Mouse (Mus musculus) cerebellum, postnatal 14 days (tissue): Measurements from ENCODE around the gene Nt5m.

Experiments used
- DNase-seq, 2 experiments: peaks; one replicate each; pipeline ENCODE4 v3.0.0; 2021; ENCODE audit warnings: mixed read lengths in 2 of 2

Gene Nt5m

GRCm38 (mm10) chr11:59839459-59840126 is 346 bp downstream of the Nt5m start, which contains the start of gene Cops3:
Gene Cops3, minus strand, starts transcription at chr11:59839838.
- DNase-seq: peak; percentile 96 to 97

DNA sequence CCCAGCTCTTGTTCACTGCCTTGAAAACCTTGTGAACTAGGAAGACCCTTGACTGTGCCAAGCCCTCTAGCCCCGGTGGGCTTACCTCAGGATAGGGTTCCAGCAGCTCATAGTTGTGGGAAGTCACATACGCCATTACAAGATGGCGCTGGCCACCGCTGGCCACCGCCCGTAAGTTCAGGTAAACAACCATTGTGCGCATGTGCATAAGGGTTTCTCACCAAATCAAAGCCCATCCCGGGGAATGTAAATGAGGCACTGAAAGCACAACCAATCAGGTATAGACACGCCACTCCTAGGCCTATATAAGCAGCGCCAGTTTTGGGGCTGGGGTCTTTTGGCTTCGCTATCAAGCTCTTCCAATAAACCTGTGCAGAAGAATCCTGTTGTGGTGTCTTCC is 7.1 kb downstream of the Nt5m start:
- DNase-seq: no peak

DNA sequence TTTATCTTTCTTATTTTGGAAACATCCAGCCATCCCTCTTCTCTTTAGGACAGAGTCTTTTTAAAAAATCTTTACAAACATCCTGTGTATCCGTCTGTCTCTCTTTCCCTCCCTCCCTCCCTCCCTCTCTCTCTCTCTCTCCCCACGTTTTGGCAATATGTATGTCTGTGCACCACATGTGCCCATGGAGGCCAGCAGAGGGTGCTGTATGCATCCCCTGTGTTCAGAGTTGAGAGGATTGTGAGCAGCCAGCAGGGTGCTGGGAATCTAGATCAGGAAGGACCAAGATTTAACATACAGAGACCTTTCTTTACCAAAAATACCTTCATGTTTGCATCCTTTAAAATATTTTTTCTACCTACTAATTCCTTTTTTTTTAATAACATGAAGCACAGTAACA is 7.9 kb downstream of the Nt5m start:
- peak; percentile 68 to 73 for DNase-seq

GRCm38 (mm10) chr11:59847891-59848884 is 8.9 kb downstream of the Nt5m start:
- peak; percentile 85 for DNase-seq

- no peak for DNase-seq
Measured at GRCm38 (mm10) chr11:59852865-59853264, 13.6 kb downstream of the Nt5m start.

GRCm38 (mm10) chr11:59860467-59860866 is 21.2 kb downstream of the Nt5m start:
- no peak for DNase-seq

GRCm38 (mm10) chr11:59864316-59864715 is 25.1 kb downstream of the Nt5m start:
- DNase-seq: no peak

DNA sequence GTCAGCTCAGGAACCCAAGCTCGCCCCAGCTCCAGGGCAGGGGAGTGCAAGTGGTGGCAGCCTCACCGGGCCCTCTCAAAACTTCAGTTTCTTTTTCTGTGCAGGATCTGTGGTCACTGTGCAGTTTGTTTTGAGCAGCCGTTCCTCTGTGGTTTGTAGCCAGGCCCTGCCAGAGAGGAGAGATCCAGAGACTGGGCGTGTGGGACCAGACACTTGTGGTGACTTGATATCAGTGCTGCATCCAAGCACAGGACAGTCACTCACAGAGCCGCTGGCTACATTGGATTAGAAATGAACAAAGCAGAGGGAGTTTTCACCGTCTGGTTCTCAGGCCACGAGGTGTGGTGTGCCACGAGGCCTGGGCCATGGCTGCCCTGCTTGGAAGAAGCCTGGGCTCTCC is 32.9 kb downstream of the Nt5m start:
- no peak for DNase-seq

DNA sequence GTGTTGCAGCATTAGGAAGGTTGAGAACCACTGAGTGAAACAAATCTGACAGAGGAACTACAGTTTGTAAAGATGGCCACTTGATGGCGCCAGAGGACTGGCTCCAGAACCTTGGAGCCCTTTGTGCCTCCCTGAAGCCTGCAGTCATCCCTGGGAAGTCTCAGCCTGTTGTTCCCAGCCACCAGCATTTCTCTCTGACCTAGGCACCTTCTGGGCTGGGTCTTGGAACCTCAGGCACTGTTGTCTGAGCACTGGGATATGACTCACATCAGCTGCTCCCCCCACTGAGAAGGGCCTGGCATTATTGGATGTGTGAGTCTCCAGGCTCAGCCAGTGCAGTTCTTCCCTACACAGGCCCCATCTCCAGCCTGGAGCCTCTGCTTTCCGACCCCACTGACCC is 40.8 kb downstream of the Nt5m start:
- DNase-seq: peak; percentile 89 to 92

GRCm38 (mm10) chr11:59885217-59885986 is 46.2 kb downstream of the Nt5m start:
- DNase-seq: no peak

DNA sequence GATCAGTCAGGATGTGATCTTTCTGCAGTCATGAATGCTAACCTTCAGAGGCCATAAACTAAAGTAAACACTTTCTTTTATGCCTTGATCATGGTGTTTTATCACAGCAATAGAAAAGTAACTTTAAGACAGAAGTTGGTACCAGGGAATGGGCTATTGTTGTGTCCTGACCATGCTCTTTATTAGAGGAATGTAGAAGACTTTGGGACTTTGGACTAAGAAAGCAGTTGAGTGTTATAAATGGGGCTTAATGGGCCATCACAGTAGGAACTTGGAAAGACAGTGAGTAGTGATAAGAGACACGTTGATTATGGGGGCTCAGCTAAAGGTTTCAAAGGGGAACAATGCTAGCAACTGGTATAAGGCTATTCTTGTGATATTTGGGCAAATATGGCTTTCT is 47.7 kb downstream of the Nt5m start:
- DNase-seq: no peak

DNA sequence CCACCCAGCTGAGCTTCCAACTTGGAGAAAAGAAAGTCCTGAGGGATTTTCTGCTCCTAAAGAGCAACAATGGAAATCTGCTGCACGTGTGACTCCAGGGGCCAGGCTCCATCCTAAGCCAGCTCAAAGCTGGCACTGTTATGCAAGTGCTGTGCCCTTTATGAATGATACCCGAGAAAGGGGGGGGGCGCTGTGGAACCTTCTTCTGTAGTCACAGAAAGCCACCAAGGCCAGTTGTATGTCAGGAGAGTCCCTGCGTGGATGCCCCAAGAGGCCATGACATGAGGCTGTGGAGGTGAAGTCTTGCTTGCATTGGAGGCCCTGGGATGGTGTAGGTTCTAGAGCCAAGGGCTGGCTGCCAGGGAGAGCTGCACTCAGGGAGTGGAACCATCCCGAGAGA is 48.9 kb downstream of the Nt5m start:
- peak in 1 of 2 experiments; percentile 34 for DNase-seq

DNA sequence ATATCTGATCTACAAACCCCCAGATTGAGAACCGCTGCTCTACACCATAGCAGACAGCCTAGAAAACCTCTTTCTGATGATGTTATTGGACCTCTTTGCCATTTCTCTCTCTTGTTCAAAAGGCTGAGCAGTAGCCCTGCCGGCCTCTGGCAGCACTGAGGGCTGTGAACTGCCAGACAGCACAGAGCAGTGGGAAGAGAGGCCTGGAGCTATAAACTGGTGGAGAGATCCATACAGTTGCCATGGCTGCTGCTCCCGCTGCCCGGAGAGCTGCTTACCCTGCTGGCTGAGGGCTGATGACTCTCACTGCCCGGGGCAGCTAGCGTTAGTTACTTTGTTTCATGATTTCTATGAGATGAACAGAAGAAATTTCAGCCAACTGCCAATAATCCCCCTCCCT is 52.6 kb downstream of the Nt5m start:
- peak in 1 of 2 experiments; percentile 29 for DNase-seq

DNA sequence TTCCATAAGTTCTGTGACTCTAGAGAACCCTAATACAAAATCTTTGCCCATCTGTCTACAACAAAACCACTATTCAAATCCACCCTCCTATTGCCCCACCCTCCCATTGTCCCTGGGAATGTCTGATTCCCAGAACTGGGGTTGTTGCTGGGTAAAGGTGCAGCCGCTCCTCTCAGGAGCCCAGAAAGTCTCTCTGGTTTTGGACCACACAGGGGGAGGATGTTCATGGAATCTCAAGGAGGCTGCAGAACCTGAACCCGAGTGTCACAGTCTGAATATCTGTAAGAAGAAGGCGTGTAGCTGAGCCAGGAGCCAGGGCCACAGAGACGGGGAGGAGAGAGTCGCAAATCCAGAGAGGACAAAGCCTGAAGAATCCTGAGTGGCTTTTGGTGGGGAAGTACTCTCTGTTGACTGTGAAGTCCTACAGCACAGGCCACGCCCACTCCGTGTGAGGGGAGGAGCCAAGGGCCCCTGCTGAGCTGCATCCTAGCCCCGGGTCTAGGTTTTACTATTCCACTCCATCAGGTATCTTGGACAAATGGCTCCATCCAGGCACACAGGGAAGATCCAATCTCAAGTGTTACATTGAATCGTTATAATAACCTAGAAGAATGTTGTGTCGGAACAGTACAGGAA is 54.0 kb downstream of the Nt5m start:
- no peak for DNase-seq

DNA sequence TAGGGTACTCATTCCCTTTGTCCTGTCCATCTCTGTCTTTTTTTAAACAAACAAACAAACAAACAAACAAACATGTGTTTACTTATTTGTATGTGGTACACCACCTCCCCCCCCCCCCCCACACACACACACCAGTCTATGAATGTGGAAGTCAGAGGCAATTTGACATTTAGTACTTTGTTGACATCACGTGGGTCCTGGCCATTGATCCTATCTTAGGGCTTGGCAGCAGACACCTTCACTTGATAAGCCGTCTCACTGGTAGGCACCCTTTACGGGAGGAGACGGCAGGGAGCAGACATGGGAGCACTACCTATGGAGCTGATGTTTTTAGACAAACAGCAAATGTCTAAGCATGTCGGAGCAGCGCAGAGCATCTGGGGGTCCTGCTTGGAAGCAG is 55.7 kb downstream of the Nt5m start:
- no peak for DNase-seq

- DNase-seq: no peak
Measured at GRCm38 (mm10) chr11:59895316-59895715, 56.1 kb downstream of the Nt5m start.

DNA sequence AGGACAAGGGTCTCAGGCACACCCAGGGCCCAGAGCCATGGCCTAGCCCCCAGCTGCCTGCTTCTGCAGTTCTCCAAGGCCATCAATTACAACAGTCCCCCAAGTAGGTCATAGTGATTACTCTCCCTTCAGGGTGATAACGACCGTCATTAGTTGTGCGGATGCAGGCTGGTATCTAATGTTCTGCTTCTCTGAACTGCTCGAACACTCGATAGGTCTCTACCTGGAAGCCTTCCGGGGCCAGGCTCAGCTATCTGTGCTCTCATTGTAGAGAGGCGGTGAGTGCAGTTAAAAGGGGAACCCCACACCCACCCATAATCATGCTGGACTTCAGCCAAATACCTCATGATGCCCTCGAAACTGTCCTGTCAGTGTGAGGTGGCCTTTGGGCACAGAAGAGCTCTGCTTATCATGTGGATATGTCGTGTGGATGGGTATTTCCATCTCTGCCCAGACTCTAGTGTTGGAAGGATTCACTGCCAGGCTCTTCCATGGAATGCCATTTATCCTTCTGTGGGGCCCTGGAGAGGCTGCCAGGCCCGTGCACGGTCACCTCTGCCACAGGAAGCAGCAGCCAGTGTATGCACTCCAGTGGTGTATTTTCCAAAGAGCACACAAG is 58.8 kb downstream of the Nt5m start:
- DNase-seq: no peak

DNA sequence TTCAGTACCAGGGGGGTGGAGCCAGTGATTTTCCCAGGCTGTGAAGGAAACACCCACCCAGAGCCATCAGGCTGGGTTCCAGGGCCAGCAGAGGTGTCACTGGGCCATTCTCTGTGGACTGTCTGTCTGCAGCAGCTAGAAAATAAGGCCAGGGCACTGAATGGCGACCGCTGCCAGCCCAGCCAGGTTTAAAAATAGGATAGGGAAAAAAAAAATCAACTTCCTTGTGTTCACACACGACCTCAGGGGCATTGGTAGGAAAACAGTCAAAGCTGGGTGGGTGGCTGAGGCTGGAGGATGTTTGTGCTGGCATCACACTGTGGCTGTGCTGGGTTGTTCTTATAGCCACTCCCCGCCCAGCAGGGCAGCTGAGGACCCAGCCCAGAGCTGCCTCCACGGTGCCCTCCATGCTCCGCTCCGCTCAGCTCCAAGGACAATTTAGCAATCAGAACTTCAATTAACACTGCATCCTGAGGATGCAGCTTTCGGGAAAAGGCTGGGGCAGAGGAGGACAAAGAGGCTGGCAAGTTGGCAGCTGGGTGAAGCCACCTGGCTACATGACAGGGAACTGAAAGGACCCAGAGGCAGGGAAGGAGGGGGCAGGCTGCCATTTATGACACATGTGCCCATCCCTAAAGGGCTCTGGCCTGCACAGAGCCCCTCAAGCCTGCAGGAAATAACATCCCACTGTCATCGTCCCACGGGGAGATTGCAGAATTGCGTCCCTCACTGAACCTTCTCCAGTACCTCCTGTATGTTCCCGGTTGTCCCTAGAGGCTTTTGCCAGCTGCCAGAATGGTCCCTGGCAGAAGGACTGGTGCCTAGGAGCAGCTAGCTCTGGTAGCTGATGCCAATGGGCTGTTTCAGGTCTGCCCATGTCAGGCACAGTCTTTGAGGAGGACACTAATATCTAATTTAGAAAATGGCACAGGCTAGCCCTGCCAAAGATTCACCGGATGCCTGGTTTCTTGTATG is 60.8 kb downstream of the Nt5m start:
- peak; percentile 46 to 71 for DNase-seq

GRCm38 (mm10) chr11:59900995-59901394 is 61.7 kb downstream of the Nt5m start:
- DNase-seq: peak; percentile 31 to 55

- no peak for DNase-seq
Measured at GRCm38 (mm10) chr11:59902045-59902726, 62.9 kb downstream of the Nt5m start.
